Mouse (Mus musculus): ENCODE results near the gene Btbd16.

DNA sequence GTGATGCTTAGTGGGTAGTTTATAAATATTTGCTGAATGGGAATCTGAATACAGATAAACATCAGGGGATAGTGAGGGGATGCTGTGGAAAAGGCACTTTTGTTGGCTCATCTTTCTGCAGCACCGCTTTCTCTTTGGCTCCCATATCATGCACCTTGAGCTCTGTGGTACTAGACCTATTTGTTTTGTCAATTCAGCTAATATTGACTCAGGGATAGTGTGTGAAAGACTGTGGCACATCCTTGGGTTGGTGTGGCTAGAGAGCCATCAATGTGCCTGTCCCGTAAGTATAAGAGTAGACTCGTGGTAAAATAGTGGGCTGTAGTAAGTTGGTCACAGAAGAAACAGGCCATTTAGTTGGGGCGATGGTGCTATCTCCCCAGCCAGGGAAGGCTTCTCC, 13.7 kb downstream of the Btbd16 start:
- no peak for TF ChIP-seq CTCF (IDR thresholded peaks at IDR 0.05; ENCODE audit: low read depth, low read length)
- no peak for TF ChIP-seq GATA1 (IDR thresholded peaks at IDR 0.05; ENCODE audit: borderline replicate concordance, low read length)
- no peak for TF ChIP-seq GATA2 (IDR thresholded peaks at IDR 0.05; ENCODE audit: borderline replicate concordance, low read depth, low read length)
- TF ChIP-seq POLR2AphosphoS5 (IDR thresholded peaks at IDR 0.05; ENCODE audit: insufficient replicate concordance, low read depth, low read length) = no peak
